Mouse (Mus musculus) lung, postnatal 0 days (tissue): ENCODE results near the gene Perm1. TPM values are rescaled to one million over a fixed set of nuclear protein-coding genes. Genes with fewer than 3 reads are reported as not detected.

Experiments used
- ATAC-seq: fragments of 200-750 bp; cut with Nextera tagmentation; 2 replicates; pipeline ENCODE4 v1.8.0; 2017; ENCODE audit warnings: moderate library complexity
- DNase-seq: peaks from one replicate; pipeline ENCODE4 v3.0.0-alpha.2; 2016; ENCODE audit warnings: low spot score
- H3K27ac ChIP-seq: fragments of 300-500 bp; sonication (generic); 2 replicates; pipeline ENCODE4 v1.5.1; 2014; ENCODE audit warnings: antibody characterized with exemption, mild to moderate bottlenecking, low read length, mixed read lengths
- H3K27me3 ChIP-seq: fragments of 300-500 bp; sonication (generic); replicated peaks from 2 replicates; pipeline ENCODE4 v1.6.1; 2014; ENCODE audit warnings: low read length, mixed read lengths; ENCODE audit not compliant: insufficient read depth
- H3K36me3 ChIP-seq: fragments of 300-500 bp; sonication (generic); 2 replicates; pipeline ENCODE4 v1.6.1; 2014; ENCODE audit warnings: low read length, mixed read lengths; ENCODE audit not compliant: insufficient read depth
- H3K4me1 ChIP-seq: fragments of 300-500 bp; sonication (generic); 2 replicates; pipeline ENCODE4 v1.6.1; 2014; ENCODE audit warnings: antibody characterized with exemption, low read depth, low read length, mixed read lengths; ENCODE audit not compliant: insufficient read depth
- H3K4me2 ChIP-seq: fragments of 300-500 bp; sonication (generic); replicated peaks from 2 replicates; pipeline ENCODE4 v1.6.1; 2014; ENCODE audit warnings: low read depth, mild to moderate bottlenecking, low read length, moderate library complexity, mixed read lengths
- H3K4me3 ChIP-seq: fragments of 300-500 bp; sonication (generic); 2 replicates; pipeline ENCODE4 v1.5.1; 2014; ENCODE audit warnings: low read depth, low read length
- H3K9ac ChIP-seq: fragments of 300-500 bp; sonication (generic); replicated peaks from 2 replicates; pipeline ENCODE4 v1.6.1; 2014; ENCODE audit warnings: low read depth, mild to moderate bottlenecking
- H3K9me3 ChIP-seq: fragments of 300-500 bp; sonication (generic); 2 replicates; pipeline ENCODE4 v1.6.1; 2016; ENCODE audit warnings: low read length, mixed read lengths
- CTCF ChIP-seq: IDR thresholded peaks from 2 replicates; pipeline ENCODE4 v1.5.1; 2016; ENCODE audit warnings: antibody characterized with exemption, mild to moderate bottlenecking
- EP300 ChIP-seq: IDR thresholded peaks from 2 replicates; pipeline ENCODE4 v1.6.1; 2016; ENCODE audit warnings: antibody characterized with exemption, mild to moderate bottlenecking, control low read depth
- WGBS: fragments of 180-500 bp; shearing (Covaris S2); extraction: QIAGEN DNeasy Blood & Tissue Kit; methylation state at CpG from one replicate; pipeline ENCODE4 v1.1.7; 2014; 5-methylcytosine and 5-hydroxymethylcytosine counted together
- polyA plus RNA-seq: library from polyadenylated mRNA; unstranded; fragments of >200 nt; fragmentation: Nextera tagmentation; extraction: Ambion mirVana; gene quantifications from 2 replicates; pipeline ENCODE4 v1.2.1, GENCODE M21; 2015

Gene Perm1
- polyA plus RNA-seq, 1 experiment from 2014 or later = 0.56 TPM

GRCm38 (mm10) chr4:156192421-156193199 lies 23.1 kb upstream of the Perm1 start:
- TF ChIP-seq EP300 (0 out of 2 replicates have a peak, but pooled peaks have one; percentile 12), CTCF (peak; percentile 16; the same call in 1 of the 2 replicates)
- peak; percentile 66 for ATAC-seq
- WGBS = 42% methylated on average over 8 of the region's 8 CpGs
- DNase-seq = peak; percentile 87
- H3K9ac ChIP-seq = peak overlapping the region; percentile 23; the same call in 1 of the 2 replicates
- H3K36me3 ChIP-seq = no peaks in the 10 kb centered on the region
- H3K4me2 ChIP-seq = peak overlapping the region; percentile 32
- peaks cover 22% of the 10 kb centered on the region for H3K4me1 ChIP-seq
- no peaks in the 10 kb centered on the region for H3K9me3 ChIP-seq
- peak overlapping the region; percentile 98 for H3K27ac ChIP-seq
- H3K27me3 ChIP-seq = no peaks in the 10 kb centered on the region
- no peak overlapping the region for H3K4me3 ChIP-seq

GRCm38 (mm10) chr4:156193200-156193590 lies 22.5 kb upstream of the Perm1 start:
- Histone ChIP-seq H3K9me3 (no peaks in the 10 kb centered on the region), H3K27me3 (no peaks in the 10 kb centered on the region), H3K36me3 (no peaks in the 10 kb centered on the region), H3K27ac (peak overlapping the region; percentile 98), H3K4me2 (peak overlapping the region; percentile 32; the same call in 1 of the 2 replicates), H3K4me3 (no peak overlapping the region), H3K4me1 (peaks cover 22% of the 10 kb centered on the region), H3K9ac (no peak overlapping the region; the same call in 1 of the 2 replicates)
- peak; percentile 80 for DNase-seq
- TF ChIP-seq EP300 = peak; percentile 82
- TF ChIP-seq CTCF = no peak
- 18% methylated on average over 2 of the region's 2 CpGs for WGBS
- peak; percentile 44 for ATAC-seq

- peak overlapping the region; percentile 98 for H3K27ac ChIP-seq
- no peak for DNase-seq
- H3K4me2 ChIP-seq = 0 out of 2 replicates have a peak overlapping the region, but pooled peaks have one; percentile 5
- no peaks in the 10 kb centered on the region for H3K9me3 ChIP-seq
- no peak for TF ChIP-seq EP300
- TF ChIP-seq CTCF = no peak
- H3K36me3 ChIP-seq = no peaks in the 10 kb centered on the region
- peaks cover 16% of the 10 kb centered on the region for H3K4me1 ChIP-seq
- WGBS = 48% methylated on average over 5 of the region's 5 CpGs
- no peak overlapping the region for H3K9ac ChIP-seq
- no peak for ATAC-seq
- H3K4me3 ChIP-seq = no peak overlapping the region
- no peaks in the 10 kb centered on the region for H3K27me3 ChIP-seq
These were observed 21.8 kb upstream of the Perm1 start for GRCm38 (mm10) chr4:156193906-156194305.

GRCm38 (mm10) chr4:156194346-156194745 lies 21.3 kb upstream of the Perm1 start:
- H3K9ac ChIP-seq = no peak overlapping the region
- TF ChIP-seq CTCF (no peak), EP300 (no peak)
- DNase-seq (no peak), ATAC-seq (no peak)
- WGBS = 52% methylated on average over 6 of the region's 6 CpGs
- 0 out of 2 replicates have a peak overlapping the region, but pooled peaks have one; percentile 5 for H3K4me2 ChIP-seq
- H3K27ac ChIP-seq = peak overlapping the region; percentile 12; the same call in 1 of the 2 replicates
- H3K36me3 ChIP-seq = no peaks in the 10 kb centered on the region
- no peaks in the 10 kb centered on the region for H3K9me3 ChIP-seq
- no peak overlapping the region for H3K4me3 ChIP-seq
- peaks cover 12% of the 10 kb centered on the region for H3K4me1 ChIP-seq
- H3K27me3 ChIP-seq = no peaks in the 10 kb centered on the region

GRCm38 (mm10) chr4:156195927-156196870 lies 19.5 kb upstream of the Perm1 start:
- no peaks in the 10 kb centered on the region for H3K36me3 ChIP-seq
- TF ChIP-seq EP300 = peak; percentile 47; the same call in 1 of the 2 replicates
- no peak for TF ChIP-seq CTCF
- no peaks in the 10 kb centered on the region for H3K9me3 ChIP-seq
- peak overlapping the region; percentile 84 for H3K27ac ChIP-seq
- 6% methylated on average over 35 of the region's 35 CpGs for WGBS
- H3K4me1 ChIP-seq = peaks cover 9% of the 10 kb centered on the region
- H3K4me2 ChIP-seq = peak overlapping the region; percentile 97
- peak overlapping the region; percentile 74 for H3K9ac ChIP-seq
- ATAC-seq (no peak), DNase-seq (peak; percentile 75)
- no peaks in the 10 kb centered on the region for H3K27me3 ChIP-seq
- H3K4me3 ChIP-seq = peak overlapping the region; percentile 93
